Mouse (Mus musculus): ENCODE results near the gene 6430550D23Rik.
"Not testable (repeated sequence)": the region's sequence is repeated elsewhere in the genome, so short reads cannot be mapped to it uniquely, and the experiment has no call there.

The 6430550D23Rik gene

DNA sequence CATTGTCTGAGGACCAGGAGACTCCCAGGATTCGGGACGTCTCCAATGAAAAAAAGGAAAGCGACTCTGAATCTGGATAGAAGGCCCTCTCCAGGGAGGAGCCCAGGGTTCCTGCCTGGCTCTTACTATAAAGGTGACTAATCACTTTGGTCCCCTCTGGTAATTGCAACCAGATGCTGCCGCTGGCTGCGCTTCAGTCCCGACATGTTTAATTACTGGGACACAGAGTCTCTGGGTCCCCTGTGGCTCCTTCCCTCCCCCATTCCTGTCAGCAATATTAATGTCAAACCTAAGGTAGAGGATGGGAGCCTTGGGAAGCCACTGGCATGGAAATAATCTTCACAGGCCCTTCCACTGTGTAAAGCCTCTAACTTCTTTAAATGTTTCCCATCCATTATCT lies 58.4 kb downstream of the 6430550D23Rik start:
- peak; percentile 92 for DNase-seq

DNA sequence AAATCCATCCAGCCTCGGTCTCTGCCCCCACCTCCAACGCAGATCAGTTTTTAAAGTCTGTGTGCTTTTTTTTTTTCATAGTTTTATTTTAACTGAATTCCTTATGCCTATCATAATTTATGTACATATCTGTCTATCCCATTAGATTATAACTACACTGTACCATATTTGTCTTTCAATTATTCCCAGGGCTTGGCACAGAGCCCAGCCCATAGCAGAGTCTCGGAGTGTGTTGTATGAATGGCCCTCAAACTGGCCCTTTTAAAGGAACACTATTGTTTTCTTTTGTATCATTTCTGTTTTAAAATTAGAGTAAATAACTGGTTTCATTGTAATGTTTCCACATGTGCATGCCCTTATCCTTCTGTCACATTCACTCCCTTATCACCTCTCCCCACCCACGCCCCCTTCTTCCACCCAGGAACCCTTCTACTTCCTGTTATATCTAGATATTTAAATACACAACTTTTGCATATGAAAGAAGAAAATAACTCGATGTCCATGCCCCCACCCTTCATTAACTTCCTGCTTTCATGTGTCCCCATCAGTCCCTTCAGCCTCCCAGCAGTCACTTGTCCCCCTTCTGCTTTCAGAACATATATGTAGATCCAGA lies 60.3 kb downstream of the 6430550D23Rik start:
- no peak for DNase-seq

DNA sequence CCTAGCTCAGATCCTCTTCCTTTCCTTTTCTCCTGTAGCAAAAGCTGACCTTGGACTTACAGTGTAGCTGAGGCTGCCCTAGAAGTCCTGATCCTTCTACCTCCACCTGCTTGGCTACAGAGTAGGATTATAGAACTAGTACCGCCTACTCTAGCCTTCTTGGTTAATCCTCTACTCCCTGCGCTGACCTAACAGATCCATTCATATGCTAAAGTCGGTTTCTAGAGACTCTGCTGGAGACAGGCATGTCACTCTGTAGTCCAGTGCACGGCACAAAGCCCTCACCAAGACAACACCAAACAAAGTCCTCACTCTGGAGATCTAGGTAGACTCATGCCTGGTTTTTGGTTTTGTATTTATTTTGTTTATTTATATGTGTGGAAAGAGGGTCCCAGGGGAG lies 61.3 kb downstream of the 6430550D23Rik start:
- no peak for DNase-seq

DNA sequence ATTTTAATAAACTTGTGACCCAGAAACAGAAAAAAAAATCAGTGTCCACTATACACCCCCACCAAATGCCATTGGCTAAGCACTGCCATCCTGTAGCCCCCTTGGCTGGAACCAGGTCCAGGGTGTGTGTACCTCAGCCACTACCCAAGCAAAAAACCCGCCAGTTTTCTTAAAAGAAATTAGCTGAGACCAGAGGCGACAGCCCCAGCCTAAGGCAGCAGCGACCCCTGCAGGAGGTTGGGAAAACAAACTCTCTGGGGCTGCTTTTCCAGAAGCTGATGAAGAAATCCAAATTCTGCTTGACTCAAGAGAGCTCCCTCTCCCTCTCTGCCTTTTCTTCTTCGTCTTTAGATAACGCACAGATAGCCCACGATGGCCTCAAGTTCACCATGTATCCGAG lies 61.7 kb downstream of the 6430550D23Rik start:
- DNase-seq = peak; percentile 89

DNA sequence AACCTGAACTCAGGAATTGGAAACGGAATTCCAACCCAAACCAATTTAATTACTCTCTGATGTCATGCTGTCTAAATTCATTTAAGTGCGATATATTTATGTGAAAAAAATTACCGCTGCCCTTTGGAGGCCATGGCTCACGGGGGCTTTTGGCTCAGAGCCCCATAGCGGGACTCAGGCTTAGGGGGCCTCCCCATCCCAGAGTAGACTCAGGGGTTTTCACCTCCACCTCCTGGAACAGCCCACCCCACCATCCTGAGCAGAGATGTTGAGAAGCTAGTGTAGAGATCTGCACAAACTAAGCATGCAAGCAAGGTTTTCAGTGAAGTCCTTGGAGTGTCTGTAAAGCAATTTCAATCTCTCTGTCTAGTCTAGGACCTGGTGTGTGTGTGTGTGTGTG lies 62.2 kb downstream of the 6430550D23Rik start:
- DNase-seq = no peak

DNA sequence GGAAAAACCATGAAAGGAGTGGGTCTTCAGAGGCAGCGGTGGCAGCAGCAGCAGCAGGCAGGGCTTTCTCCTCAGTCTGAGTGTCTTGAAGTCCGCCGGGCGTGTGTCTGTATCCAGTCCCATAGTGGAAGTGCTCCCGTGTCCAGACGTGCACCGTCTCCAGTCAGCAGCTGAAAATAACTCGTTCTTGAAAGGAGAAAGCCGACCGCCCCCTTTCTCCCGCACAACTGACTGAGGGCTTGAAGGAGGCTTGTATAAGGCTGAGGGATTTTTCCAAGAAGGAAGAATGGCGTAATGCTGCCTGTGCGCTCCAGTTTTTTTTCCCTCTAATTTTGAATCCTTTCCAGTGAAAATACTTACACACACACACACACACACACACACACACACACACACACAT lies 62.7 kb downstream of the 6430550D23Rik start, which contains the start of gene Gdf5:
Gdf5 (minus strand) TSS at position 244 of the 400 bp plus-strand sequence.
- DNase-seq = no peak

DNA sequence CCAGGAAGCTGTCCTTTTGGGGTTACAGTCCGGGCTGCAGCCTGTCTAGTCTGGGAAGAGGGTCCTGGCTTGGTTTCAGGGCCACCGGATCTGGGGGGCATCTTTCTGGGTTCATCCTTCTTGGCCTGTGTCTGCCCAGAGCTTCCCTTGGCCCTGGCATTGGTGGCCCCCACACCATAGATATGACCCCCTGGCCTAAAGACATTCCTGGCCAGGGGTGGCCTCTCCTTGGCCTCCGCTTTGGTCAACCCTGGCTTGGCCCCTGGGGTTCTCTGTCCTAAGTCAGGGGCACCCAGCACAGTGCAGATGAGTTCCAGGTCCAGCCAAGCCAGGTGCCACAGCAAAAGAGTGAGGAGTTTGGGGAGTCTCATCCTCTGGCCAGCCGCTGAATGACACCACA lies 63.1 kb downstream of the 6430550D23Rik start:
- peak; percentile 82 for DNase-seq

DNA sequence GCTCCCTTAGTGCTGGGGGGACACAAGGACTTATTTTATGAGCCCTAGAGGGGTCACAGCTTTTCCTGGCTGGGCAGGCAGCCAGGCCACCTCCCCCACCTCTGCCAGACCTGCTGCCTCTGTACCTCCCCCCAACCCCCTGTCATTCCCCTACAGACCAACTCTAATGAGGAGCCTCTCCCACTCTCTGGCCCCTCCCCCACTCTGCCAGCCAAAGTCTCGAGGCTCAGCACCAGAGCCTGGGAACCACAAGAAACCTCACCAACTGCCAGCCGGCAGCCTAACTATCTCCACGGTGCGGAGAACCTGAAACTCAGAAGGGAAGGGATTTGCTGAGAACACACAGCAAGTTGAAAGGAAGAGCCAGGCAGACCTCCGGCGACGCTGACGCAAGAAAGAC lies 64.3 kb downstream of the 6430550D23Rik start:
- no peak for DNase-seq

DNA sequence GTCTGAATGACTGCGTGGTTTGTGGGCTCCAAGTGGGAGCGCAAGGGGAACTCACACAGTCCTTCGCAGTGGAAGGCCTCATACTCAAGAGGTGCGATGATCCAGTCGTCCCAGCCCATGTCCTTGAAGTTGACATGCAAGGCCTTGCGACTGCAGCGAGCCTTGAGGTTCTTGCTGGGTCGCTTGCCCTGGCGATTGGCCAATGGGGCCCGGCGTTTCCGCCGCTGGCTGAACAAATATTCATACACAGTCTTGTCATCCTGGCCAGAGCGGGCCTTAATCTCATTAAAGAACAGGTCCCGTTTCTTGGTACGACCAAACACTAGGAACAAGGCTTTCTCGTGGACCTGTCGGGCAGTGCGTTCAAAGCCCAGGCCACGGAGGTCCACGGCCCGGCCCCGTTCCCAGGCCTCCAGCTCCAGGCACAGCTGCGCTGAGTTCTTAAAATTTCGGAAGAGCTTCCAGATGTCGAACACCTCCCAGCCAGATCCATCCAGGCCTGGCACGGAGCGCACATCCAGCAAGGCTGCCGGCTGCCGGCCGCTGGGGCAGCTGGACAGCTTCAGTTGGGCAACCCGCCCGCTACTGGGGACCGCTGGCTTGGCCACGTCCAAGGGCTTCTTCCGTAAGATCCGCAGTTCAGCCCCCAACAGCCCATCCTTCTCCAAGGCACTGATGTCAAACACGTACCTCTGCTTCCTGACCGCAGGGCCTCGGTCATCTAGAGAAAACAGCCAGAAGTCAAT lies 65.9 kb downstream of the 6430550D23Rik start:
- DNase-seq = peak; percentile 94

DNA sequence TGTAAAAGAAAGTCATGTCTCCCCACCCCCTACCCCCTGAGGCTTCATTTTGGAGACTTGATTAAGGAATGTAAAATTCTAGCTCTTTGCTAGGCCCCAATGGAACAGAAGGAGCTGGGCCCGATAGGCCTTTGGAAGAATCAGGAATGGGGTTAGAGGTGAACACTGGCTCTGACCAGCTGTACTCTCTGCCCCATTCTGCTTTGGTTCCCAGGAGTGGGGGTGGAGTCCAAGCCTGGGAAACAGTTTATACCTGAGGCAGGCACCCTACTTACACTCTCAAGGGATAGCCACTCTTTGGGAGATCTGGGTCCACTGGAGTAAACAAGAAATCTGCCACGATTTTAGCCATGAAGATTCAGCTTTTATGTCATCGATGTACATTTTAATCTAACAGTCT lies 67.1 kb downstream of the 6430550D23Rik start, which contains the start of gene Gm15557:
Gm15557 (plus strand) TSS at position 48 of the 400 bp plus-strand sequence.
- DNase-seq = peak; percentile 46

DNA sequence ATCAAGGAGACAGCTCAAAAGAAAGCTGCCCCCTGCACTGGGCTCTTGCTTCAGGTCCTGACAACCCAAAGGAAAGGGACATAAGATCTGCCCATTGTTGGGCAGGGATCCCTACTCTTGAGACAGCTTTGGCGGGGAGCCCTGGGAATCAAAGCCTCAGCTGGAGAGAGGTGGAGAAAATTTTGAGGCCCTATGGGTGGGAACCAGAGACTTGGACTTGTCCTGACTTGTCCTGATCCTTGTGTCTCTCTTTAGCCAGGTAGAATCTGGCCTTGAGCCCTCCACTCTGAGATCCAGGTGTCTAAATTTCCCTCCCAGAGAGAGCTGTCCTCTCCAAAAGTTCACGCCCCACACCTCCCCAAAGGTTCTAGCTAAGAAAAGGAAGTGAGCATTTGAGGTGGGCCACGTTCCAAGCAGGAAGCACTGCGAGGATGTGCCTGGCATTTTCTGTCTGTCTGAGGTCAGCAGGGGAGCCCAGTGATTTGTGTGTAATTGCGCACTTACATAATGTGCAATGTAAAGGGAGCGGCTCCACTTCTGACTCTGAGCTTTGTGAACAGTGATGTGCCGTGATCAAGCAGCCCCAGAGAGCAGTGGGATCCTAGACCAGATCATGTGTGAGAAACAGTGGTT lies 67.8 kb downstream of the 6430550D23Rik start:
- peak; percentile 76 for DNase-seq

DNA sequence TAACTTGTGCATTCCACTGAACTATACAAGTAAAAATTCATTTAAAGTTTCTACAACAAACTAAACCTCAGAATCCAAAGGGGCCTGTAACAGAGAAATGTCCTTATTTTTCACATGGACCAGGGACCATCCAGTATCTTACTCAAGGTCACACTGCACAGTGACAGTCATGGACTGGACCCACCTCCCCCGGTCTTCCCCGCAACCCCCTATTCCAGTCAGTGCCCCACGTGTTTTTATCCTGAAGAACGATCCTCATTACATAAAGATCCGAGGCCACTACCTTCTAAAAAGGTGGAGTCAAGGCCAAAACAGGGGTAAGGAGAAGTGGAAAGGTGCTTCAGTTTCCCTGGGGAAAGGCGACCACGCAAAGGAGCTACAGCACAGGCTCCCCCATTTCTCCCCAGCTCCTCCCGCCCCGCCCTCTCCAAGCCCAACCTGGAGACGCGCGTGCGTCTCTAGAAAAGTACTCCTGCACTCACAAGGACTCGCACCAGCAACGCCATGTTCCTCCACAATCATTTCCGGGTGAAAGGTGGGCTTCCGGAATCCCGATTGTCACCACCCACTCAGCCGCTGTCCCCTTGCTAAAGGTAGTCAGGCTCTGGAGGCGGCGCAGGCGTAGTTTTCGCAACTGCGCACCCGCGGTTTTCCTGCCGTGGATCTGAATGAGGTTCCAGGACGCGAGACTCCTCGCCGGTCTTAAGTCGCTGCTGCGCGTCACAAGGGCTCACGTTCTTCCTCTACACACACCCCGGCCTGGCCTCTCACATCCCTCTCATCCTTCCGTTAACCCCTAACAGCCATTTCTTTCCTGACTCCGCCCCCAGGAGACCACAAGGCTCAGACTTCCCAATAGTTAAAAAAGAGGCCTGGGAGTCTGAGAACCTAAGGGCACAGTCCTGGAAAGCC lies 78.0 kb downstream of the 6430550D23Rik start, which contains the start of gene Uqcc1:
Uqcc1 (minus strand) TSS at position 780 of the 912 bp plus-strand sequence.
- peak; percentile 99 for DNase-seq

DNA sequence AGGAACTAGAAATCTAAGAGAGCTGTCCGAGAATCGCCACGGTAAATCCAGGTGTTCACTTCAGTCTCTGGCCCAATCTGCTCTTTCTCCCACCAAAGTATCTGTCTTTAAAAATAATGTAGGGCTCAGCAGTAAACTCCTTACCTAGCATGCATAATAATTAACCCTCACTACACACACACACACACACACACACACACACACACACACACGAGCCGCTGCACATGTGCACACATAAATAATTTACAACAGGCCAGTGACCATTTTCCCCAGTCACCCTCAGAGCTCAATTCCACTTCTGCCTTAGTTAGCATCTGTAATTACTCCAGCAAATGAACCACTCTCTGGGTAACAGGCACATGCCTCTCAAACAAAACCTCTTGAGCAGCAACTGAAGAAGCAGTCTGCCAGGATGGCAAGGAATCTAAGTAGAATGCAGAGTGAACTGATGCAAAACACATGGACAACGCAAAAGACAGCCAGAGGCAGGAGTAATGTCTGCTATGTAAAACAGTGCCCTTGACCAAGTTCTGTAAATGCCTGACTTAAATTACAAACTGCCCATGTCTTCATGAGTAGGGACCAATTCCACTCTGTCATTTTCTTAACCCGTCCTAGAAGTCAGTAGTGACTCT lies 78.9 kb downstream of the 6430550D23Rik start:
- DNase-seq = no peak

DNA sequence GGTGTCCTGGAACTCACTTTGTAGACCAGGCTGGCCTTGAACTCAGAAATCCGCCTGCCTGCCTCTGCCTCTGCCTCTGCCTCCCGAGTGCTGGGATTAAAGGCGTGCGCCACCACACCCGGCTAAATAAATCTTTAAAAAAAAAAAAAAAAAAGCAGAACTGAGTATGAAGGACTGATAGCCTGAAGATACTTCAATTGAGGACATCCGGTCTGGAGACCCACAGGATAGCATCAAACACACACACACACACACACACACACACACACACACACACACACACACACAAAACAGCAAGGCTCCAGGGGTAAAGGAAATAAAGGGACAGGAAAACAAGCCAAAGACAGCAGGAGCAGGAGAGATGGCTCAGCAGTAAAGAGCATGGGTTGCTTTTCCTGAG lies 82.6 kb downstream of the 6430550D23Rik start:
- not testable (repeated sequence) for DNase-seq
